Mouse (Mus musculus) fibroblast of lung, adult 2 months (primary cell): ENCODE results near the gene Mboat7.
"Not testable (repeated sequence)": the region's sequence is repeated elsewhere in the genome, so short reads cannot be mapped to it uniquely, and the experiment has no call there.

Experiments
- DNase-seq: peaks from one replicate; pipeline ENCODE4 v3.0.0-alpha.2; 2011; ENCODE audit warnings: low read depth

The Mboat7 gene

DNA sequence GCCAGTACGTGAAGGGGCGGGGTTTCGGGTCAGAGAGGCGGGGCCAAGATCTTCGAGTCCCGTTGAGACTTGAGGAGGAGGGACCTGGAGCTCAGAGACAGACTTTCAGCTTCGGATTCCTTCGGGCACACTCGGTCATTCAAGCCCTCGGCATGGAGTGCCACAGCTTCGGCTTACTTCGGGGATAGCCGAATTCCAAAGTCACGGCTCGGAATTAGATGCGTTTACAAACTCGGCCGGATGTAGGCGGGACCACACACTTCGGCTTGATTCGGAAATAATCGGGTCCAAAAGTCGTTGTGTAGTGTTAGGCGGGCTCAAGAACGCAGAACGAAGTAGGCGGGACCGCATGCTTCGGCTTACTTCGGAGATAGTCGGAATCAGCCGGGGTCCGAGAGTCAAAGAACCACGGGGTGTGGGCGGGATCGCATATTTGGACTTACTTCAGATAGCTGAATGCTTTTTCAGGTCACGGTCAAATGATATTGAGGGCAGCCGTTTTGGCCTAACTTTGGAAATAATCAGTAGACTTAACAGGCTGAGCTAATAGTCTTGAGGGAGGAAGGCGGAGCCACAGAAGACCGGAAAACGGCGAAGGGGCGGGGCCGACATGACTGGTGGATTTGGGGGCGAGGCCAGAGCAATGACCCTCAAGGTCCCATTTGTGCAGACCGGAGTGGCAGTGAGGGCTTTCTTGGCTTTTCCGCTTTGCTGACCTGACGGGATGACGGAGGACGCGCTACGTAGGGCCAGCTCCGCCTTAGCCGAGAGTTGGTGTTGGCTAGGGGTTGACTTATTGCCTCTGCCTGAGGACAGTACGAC lies at the start of gene Mboat7:
TSS of gene Mboat7 (minus strand) at position 537 of the 822 bp plus-strand sequence.
- DNase-seq = peak; percentile 99

DNA sequence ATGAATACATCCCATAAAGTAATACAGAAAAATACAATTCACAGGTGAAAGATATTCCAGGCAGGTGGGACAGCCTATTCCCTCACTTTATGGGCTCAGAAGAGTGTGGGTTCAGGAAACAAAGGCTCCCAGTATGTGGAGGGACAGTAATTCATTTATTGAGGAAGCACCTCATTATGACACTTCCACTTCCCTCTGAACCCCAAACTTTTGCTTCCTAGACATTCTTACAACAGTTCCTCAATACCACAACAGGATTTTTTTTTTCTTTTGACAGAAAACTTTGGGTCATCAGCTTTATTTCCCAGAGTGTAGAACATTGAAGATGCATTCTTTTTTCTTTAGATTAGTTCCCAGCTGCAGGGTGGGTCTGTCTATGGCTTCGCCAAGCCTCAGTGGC lies 39.4 kb upstream of the Mboat7 start:
- not testable (repeated sequence) for DNase-seq

DNA sequence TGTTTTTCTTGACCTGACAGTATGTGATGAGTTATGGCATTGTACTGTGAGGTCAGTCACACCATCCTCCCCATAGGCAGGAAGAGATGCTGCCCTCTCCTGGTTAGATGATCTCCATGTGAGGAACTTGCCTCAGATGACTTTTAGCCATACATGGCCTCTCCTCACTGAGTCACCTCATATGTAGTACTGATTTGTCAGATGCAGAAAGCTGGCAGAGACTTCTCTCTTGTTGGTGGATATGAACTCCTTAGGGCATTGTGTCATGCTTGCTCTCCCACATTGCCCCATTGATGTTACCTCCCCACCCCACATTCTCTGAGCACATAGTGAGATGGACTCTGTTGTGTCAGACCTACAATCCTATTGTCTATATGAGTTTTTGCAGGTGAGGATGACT lies 32.1 kb upstream of the Mboat7 start:
- not testable (repeated sequence) for DNase-seq

DNA sequence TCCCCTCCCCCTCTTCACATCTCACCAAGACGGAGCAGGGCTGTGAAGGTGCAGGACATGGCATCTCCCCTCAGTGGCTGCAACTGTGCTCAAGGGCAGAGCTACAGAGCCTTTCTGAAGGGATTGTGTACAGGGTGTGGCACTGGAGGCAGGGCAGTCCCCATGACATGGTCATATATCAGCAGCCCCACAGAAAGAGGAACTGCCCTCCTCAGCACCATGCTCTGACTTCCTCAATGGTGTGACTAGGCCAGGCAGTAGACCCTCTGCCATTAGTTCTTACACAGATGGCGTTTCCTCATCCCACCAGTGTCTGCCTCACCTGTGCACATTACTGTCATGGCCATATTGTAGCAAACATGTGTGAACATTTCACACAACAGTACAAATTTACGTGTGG lies 26.9 kb upstream of the Mboat7 start, which contains the start of gene Pirb:
TSS of gene Pirb (minus strand) at position 124 of the 400 bp plus-strand sequence.
- DNase-seq = not testable (repeated sequence)

DNA sequence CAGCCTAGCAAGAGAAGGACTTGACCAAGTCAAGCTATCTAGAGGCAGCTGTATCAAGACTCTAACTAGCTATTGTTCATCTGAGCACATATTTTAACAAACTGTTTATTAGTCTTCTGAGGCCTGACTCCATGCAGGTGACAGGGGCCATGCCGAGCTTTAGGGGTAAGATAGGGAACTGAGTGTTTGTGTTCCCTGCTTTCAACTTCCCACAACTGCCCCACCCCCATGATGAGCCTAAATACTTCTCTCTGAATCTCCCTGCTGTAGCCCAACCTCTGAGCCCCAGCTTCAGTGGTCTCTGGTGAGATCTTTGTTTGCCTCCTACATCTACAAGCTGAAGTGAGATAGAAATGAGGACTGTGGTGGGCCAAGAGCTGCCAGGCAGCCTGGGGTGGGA lies 21.9 kb upstream of the Mboat7 start:
- no peak for DNase-seq

DNA sequence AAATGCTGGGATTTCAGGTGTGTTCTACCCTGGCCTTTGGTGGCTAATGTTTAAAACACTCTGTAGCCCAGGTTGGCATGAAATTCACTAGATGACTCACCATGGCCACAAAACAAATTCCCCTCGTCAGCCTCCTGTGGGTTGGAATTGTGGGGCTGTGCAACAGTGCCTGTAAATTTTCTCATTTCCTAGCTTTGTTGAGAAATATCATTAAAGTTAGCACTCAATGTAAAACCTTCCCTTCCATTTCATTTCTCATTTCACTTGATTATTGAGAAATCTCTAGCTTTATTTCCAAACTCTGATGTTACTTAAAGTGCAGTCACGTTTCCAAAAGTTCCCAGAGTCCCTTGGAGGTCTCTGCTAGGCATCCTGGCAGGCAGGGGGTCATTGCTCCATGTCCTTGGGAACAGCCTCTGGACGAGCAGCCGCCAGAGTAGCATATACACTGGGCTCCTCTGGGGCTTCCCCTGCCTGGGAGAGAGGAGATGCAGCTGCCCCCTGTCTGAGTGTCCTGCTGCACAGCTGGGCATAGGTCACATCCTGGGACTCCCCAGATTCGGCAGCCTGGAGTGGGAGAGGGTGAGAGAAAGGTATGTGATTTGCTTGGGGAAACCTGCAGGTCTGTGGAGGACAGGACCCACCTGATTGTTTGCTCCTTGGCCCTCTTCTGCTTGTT lies 19.1 kb upstream of the Mboat7 start:
- peak; percentile 59 for DNase-seq

DNA sequence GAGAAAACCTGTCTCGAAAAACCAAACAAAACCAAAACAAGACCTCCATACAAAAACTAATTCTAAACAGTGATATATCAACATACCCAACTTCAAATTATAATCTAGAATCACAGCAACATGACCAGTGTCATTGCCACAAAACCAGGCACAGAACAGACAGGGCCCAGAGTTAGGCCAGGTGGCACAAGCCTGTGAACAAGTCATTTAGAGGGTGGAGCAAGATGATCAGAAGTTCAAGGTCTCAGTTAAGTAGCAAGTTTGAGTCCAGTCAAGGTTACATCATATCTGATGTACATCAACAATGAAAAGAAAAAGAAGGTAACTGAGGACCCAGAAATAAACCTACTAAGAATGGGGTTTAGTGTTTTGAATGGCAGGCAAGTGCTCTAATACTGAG lies 15.7 kb upstream of the Mboat7 start:
- no peak for DNase-seq

DNA sequence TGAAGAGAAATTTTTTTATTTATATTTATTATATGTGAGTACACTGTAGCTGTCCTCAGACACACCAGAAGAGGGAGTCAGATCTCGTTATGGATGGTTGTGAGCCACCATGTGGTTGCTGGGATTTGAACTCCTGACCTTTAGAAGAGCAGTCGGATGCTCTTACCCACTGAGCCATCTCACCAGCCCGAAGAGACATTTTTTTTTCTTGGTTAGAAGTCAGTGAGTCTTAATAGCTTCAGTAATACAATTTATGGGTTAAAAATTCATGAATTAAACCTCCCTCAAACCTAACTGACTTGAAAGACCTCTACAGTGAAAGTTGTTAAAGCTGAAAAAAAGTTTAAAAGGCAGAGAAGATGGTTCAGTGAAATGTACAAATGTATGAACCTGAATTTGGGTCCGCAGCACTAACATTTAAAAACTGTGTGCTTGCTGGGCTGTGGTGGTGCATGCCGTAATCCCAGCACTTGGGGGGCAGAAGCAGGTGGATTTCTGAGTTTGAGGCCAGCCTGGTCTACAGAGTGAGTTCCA lies 15.2 kb upstream of the Mboat7 start:
- DNase-seq = not testable (repeated sequence)

DNA sequence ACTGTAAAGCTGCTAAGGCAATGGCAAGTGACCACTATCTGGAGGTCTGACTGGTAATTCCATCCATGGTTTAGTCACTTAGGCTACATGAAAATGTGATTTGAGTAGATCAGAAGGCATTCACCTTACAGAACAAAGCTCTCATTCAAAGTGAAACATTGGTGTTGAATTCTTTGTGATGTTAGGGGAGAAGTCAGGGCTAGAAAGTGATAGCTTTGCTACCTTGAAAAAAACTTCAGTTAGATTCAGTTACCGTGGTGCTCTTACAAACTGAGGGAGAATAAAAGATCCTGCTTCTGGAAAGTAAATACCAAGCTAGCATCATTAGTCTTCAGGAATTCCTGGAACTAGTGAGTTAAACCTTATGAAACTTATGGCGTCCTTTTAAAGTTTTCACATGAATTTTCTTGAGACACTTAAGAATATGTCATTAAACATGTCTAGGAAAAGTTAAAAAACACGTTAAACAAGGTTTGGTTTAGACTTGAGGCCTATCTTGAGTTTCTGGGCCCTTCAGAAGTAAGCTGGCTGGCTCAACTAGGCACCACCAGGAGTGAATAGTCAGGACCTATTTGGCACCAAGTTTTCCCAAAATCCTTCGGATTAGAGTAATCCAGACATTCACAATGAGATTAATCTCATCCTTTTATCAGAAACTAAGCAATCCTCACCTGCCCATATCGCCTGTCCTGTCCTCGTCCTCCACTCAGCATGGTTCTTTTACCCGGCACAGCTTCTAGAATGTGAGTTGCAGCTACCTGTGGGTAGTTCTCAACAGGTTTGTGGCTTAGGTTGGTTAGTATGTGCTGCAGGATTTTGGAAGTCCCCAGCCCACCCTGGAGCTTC lies 14.5 kb upstream of the Mboat7 start:
- no peak for DNase-seq

DNA sequence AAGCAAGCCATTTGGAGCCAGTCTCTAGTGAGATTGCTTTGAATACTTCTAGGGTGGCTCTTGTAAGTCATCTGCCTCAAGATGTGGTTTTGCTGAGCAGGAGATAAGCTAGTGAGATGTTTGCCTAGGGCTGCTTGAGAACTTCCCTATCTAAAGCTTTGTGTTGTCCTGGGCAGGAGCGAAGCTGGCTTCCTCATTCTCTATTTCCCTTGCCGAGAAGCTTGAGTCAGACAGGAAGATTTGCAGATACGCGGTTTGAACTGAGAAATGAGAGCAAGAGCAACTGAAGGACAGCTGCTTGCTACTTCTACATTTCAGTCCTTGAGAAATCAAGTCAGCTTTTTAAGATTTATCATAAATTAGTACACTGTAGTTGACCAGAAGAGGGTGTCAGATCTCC lies 13.7 kb upstream of the Mboat7 start:
- no peak for DNase-seq

DNA sequence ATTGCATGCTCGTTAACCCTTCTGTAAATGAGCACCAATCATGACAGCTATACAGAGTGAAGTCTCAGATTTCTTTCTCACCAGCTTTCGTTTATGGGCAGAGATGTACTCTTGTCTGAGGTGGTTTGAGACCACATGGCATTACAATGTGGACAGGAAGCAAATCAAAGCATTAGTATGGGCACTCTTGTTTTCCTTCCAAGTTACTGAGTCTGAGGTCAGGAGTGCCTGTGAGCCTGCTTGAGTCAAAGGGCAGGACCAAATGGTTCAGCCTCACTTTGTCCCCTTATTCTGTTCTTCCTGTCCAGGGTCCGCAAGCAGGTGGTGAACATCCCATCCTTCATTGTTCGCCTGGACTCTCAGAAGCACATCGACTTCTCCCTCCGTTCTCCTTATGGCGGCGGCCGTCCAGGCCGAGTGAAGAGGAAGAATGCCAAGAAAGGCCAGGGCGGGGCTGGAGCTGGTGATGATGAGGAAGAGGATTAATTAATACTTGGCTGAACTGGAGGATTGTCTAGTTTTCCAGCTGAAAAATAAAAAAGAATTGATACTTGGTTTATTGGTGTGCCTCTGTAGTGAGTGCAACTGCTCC lies 13.1 kb upstream of the Mboat7 start:
- DNase-seq = no peak

DNA sequence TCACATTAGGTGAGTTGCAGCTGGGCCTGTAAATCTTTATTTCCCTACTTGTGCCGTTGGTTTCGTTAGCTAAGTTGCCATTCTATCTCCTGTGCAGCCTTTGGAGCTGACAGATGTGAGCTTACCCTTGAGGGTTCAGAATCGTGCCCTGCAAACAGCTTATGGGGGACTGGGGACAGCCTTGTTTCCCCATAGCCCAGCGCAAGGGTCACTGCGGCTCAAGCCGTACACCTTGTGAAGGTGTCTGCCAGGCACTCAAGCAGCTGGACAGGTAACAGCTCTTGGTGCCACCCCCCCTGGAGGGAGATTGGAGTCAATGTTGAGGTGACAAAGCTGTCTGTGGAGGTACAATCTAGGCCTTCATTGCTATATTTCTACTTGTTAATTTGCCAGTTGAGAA lies 12.6 kb upstream of the Mboat7 start:
- no peak for DNase-seq

DNA sequence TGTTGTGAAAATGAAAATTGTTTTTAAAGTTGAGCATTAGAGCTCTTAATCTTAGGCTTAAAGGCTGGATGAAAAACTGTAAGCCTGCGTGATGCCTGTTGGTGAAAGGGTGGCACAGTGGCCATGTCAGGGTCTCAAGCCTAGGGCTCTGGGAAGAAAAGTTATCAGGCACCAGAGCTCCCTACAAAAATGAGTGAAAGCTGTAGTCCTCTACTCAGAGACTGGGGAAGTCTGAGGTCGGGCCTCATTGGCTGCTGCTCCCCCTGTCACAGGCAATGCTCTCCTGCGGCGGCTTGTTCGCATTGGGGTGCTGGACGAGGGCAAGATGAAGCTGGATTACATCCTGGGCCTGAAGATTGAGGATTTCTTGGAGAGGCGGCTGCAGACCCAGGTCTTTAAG lies 12.1 kb upstream of the Mboat7 start:
- not testable (repeated sequence) for DNase-seq

DNA sequence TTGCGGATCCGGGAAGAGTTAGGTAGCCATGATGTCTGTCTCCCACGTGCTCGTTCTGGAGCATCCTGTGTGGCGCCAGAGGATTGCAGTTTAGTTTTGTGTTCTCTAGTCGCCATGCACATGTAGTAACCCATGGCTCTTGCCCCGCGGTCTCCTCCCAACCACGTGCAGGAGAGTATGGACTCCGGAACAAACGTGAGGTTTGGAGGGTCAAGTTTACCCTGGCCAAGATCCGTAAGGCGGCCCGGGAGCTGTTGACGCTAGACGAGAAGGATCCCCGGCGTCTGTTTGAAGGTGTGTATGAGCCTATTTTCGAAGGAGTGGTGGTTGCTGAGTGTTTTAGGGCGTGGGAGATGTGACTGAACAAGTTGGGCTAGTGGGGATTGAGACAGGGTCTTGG lies 11.2 kb upstream of the Mboat7 start:
- DNase-seq = no peak

DNA sequence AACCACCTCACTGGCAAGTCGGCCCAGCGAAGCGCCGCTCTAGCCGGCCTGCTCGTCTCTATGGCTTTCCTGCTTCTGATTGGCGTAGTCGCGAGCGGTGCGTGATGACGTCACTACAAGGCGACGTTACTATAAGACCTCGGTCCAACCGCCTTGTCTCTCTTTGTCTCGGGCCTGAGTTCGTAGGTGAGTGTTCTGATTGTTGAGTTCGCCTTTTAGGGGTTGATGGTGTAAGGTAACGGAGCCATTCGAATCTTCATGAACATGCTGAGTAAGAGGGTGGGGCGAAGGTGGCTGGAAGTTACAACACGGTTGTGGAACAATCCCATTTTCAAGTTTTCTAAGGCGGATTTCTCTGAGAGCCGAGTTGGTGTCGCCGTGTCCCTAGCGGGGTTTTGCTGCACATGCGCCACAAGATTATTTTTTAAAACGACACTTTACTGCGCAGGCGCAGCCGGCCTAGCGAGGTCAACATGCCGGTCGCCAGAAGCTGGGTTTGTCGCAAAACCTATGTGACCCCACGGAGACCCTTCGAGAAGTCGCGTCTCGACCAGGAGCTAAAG lies 10.6 kb upstream of the Mboat7 start, which contains the start of gene Rps9:
TSS of gene Rps9 (plus strand) at position 115 of the 563 bp plus-strand sequence.
- DNase-seq = peak; percentile 93

DNA sequence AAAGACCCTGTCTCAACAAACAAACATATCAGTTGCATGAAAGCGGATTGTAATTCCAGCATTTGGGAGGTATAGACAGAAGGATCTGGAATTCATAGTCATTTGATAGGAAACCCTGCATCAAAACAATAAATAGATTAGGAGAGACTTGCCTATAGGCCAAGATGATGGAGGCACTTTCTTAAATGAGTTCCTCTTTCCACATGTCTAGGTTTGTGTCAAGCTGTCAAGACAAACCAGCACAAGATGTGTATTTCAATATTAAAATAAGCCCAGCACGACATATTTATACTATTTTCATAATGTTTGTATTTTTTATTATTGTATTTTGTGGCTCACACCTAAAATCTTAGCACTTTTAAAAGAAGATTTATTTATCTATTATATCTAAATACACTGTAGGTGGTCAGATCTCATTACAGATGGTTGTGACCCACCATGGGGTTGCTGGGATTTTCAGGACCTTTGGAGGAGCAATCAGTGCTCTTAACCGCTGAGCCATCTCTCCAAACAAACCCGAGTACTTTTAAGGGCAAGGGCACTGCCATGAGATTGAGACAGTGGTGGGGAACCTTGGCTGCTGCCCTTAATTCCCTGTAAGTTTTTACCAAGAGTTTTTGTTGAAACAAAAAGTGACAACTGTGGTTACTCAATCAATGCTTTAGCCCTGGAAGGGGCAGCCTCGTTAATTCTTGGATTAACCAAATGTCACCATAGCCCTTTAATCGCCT lies 10.0 kb upstream of the Mboat7 start:
- no peak for DNase-seq

DNA sequence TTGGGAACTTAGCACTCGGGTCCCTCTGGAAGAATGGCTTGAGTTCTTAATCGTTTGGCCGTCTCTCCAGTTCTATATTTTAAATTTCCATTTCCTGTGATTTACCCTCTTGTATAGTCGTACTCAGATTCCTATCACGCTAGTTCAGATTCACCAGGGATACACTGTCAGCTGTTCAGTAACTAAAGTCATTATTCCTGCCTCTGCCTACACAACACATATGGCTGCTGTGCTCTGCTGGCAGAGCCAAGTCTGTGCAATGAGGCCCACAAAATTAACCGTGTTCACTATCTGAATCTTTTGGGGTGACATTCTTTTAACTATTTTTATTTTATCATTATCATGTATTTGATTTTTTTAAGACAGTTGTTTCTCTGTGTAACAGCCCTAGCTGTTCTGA lies 5.1 kb upstream of the Mboat7 start:
- DNase-seq = no peak

DNA sequence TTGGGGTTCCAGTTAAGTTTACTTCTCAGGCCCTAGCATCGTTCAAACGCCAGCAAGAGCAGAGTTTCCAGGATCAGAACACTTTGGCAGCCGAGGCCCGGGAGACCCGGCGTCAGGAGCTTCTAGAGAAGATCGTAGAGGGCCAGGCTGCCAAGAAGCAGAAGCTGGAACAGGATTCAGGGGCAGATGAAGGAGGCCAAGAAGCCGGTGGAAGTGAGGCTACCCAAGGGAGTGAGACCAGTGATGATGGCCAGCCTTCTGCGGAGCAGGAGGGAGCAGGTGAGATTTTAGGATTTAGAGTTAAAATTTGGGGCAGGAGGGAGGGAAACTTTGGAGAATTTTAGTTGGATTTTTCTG lies 1.6 kb upstream of the Mboat7 start:
- not testable (repeated sequence) for DNase-seq

DNA sequence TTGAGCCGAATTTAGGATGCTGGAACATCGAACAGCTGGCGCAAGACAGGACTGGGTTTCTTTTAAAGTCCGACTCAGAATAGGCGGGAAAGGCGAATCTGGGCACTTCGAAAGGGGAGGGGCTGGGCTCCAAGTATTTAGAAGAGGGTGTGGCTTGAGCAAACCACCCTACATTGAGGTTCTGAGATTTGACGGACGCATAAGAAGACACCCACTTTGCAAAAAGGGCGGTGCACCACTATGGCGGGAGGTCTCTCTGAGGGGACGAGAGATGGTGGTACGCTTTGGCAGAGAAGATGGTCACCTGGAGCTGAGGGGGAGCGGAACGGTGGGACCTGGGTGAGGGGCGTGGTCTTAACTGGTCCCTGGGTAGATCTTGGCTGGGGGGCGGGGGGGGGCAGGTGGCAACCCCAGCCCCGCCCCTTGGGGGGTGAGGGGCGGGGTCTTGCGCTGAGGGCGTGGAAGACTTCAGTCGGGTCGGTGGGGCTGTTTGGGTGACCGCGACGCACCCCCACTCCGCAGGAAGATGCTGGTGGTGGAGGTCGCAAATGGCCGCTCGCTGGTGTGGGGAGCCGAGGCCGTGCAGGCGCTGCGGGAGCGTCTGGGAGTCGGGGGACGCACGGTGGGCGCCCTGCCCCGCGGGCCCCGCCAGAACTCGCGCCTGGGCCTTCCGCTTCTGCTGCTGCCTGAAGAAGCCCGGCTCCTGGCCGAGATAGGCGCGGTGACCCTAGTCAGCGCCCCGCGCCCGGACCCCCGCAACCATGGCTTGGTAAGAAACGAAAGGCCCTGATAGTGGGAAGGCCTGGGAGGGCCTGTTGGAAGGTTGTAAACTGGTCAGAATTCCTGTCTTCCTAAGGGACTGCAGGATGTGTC lies 989 bp upstream of the Mboat7 start:
- peak; percentile 73 for DNase-seq

DNA sequence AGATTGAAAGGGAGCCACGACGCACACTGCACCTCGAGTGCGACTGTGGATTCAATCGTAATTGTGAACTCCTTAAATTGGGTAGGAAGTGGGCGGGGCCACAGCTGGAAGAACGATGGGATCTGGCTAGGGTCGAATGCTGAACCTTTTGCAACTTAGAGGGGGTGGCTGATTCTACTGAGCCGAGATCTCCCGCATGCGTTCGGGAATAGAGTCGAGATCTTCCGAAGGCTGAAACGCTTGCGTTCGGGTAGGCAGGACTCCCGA lies 419 bp upstream of the Mboat7 start:
- no peak for DNase-seq
